Mouse (Mus musculus) stomach, embryonic 16.5 days (tissue): Measurements from ENCODE around the gene Dkk3. TPM values are rescaled to one million over a fixed set of nuclear protein-coding genes. Genes with fewer than 3 reads are reported as not detected.

Experiments
- ATAC-seq: fragments of 200-750 bp; cut with Nextera tagmentation; 2 replicates; pipeline ENCODE4 v1.8.0; 2017; ENCODE audit warnings: moderate number of reproducible peaks, moderate TSS enrichment; ENCODE audit not compliant: insufficient read depth, low FRiP score
- H3K27ac ChIP-seq: fragments of 300-500 bp; sonication (generic); 2 replicates; pipeline ENCODE4 v1.5.1; 2014; ENCODE audit warnings: low read length
- H3K27me3 ChIP-seq: fragments of 300-500 bp; sonication (generic); 2 replicates; pipeline ENCODE4 v1.6.1; 2014; ENCODE audit warnings: low read length, control low read depth, mixed read lengths; ENCODE audit not compliant: control insufficient read depth, insufficient read depth
- H3K36me3 ChIP-seq: fragments of 300-500 bp; sonication (generic); 2 replicates; pipeline ENCODE4 v1.6.1; 2014; ENCODE audit warnings: low read length; ENCODE audit not compliant: control insufficient read depth, insufficient read depth
- H3K4me1 ChIP-seq: fragments of 300-500 bp; sonication (generic); 2 replicates; pipeline ENCODE4 v1.6.1; 2014; ENCODE audit warnings: low read length, control low read depth, mixed read lengths; ENCODE audit not compliant: control insufficient read depth, insufficient read depth
- H3K4me2 ChIP-seq: fragments of 300-500 bp; sonication (generic); 2 replicates; pipeline ENCODE4 v1.6.1; 2014; ENCODE audit warnings: low read depth, low read length, mixed read lengths
- H3K4me3 ChIP-seq: fragments of 300-500 bp; sonication (generic); replicated peaks from 2 replicates; pipeline ENCODE4 v1.5.1; 2014; ENCODE audit warnings: mild to moderate bottlenecking, low read length
- H3K9ac ChIP-seq: fragments of 300-500 bp; sonication (generic); 2 replicates; pipeline ENCODE4 v1.6.1; 2014; ENCODE audit warnings: low read length
- H3K9me3 ChIP-seq: fragments of 300-500 bp; sonication (generic); replicated peaks from 2 replicates; pipeline ENCODE4 v1.6.1; 2016; ENCODE audit warnings: low read length, control low read depth; ENCODE audit not compliant: control insufficient read depth
- WGBS: fragments of 180-500 bp; shearing (Covaris S2); extraction: QIAGEN DNeasy Blood & Tissue Kit; methylation state at CpG from one replicate; pipeline ENCODE4 v1.1.7; 2014; 5-methylcytosine and 5-hydroxymethylcytosine counted together
- polyA plus RNA-seq: library from polyadenylated mRNA; unstranded; fragments of >200 nt; fragmentation: Nextera tagmentation; extraction: Ambion mirVana; gene quantifications from 2 replicates; pipeline ENCODE4 v1.2.1, GENCODE M21; 2015

Dkk3 gene
- polyA plus RNA-seq, 1 experiment from 2014 or later, result 45.4 TPM

DNA sequence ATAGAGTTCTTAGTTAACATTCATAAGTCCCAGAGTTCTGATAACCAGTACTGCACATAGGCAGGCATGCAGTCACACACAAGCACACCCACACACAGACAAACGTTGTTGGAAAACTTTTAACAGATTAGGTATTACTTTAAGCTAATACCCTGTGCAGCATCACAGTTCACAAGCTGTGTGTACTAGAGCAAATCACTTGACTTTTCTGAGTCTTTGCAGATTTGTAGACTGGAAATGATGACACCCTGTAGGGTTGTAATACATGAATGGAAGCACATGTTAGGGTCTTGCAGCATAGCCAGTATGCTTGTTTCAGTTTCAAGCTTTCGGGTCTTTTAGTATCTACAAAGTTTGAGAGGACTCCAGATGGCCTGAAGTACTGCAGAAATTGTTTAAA is 74.6 kb downstream of the Dkk3 start:
- H3K4me2 ChIP-seq, result no peak overlapping the region
- no peaks in the 10 kb centered on the region for H3K27me3 ChIP-seq
- WGBS, result 82% methylated on average over 2 of the region's 2 CpGs
- no peak overlapping the region for H3K27ac ChIP-seq
- no peaks in the 10 kb centered on the region for H3K9me3 ChIP-seq
- no peaks in the 10 kb centered on the region for H3K4me1 ChIP-seq
- no peak overlapping the region for H3K4me3 ChIP-seq
- H3K36me3 ChIP-seq, result peaks cover 18% of the 10 kb centered on the region
- H3K9ac ChIP-seq, result no peak overlapping the region
- ATAC-seq, result no peak

DNA sequence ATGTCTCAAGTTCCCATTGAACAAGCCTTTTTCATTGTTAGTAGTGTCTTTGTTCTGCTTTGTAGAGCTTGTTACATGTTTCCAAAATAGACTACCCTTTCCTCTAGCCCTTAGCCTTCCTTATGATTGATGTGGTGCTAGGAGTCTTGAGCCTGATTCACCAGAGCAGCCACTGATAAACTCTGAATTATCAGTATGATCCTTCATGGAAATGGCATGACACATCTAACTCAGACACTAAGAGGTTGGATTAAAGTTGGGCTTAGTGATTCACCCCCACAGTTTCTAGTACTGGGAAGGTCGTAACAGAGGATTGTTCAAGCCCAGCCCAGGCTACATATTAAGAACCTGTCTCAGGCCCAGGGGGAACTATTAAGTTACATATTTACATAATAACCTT is 76.2 kb downstream of the Dkk3 start:
- Histone ChIP-seq H3K4me1 (no peaks in the 10 kb centered on the region), H3K4me3 (no peak overlapping the region), H3K27ac (no peak overlapping the region), H3K36me3 (peaks cover 20% of the 10 kb centered on the region), H3K4me2 (no peak overlapping the region), H3K9ac (no peak overlapping the region), H3K27me3 (no peaks in the 10 kb centered on the region), H3K9me3 (no peaks in the 10 kb centered on the region)
- WGBS, result 72% methylated on average over 1 of the region's 1 CpGs
- no peak for ATAC-seq

DNA sequence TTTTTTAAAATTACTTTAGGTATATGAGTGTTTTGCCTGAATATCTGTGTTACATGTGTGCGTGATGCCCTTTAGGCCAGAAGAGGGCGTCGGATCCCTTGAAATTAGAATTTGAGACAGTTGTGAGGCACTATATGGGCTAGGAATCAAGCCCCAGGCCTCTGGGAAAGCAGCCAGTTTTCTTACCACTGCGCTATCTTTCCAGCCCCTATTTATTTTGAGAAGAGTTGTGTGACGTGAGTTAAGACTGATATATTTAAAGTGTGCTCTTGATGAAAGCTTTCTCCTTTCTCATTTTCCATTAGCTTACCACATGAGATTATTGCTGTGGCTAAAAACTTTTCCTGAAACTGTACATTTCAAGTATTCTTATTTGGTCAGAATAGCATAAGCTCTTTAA is 84.0 kb downstream of the Dkk3 start:
- Histone ChIP-seq H3K27me3 (no peaks in the 10 kb centered on the region), H3K9me3 (no peaks in the 10 kb centered on the region; the same call in 1 of the 2 replicates), H3K4me3 (no peak overlapping the region), H3K9ac (no peak overlapping the region), H3K4me2 (no peak overlapping the region), H3K4me1 (no peaks in the 10 kb centered on the region), H3K36me3 (peaks cover 19% of the 10 kb centered on the region), H3K27ac (no peak overlapping the region)
- no peak for ATAC-seq
- 81% methylated on average over 5 of the region's 5 CpGs for WGBS

Other genes starting within 250 kb of the Dkk3 start
- 63.8 and 68.2 TPM in 2 replicates for gene Usp47, start 135.6 kb downstream of the Dkk3 start, polyA plus RNA-seq
- gene Mical2, start 66.8 kb upstream of the Dkk3 start, polyA plus RNA-seq, result 13.2 and 15.5 TPM in 2 replicates